Mouse (Mus musculus): ENCODE measurements at regions not wholly inside any gene's neighbourhood (a gene's known extent, or its start where the extent isn't known, plus 50 kb on each side); places are given as distances from the start of the nearest gene placed in this dataset.

DNA sequence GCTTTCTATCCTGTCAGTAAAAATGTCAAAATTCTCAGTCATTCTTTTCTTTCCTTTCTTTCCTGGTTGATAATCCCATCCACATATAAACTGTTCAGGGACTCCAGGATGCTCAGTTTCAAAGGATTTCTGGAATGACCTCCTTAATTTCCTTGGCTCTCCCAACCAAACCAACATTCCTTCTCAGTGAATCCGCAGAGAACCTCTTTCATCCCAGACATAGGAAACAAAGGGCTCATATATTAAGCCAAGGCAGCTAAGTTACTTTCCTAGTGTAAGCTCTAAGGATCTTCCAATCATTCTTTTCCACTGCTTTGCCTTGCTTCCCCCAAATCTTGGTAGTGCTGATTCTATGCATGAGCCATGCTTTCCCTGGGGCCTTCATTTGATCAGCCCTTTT, 69.5 kb upstream of the Dcn start:
- TF ChIP-seq CTCF (IDR thresholded peaks at IDR 0.05; ENCODE audit: extremely low read depth, insufficient read length, insufficient replicate concordance, low read depth, low read length) (no peak), POLR2A (IDR thresholded peaks at IDR 0.05; ENCODE audit: low read depth, low read length) (no peak)
